Mouse (Mus musculus) G1E-ER4 (cell line): ENCODE data around the gene Bscl2. TPM values are rescaled to one million over a fixed set of nuclear protein-coding genes. Genes with fewer than 3 reads are reported as not detected.

ENCODE experiments used
- GATA1 ChIP-seq: IDR thresholded peaks from one replicate; pipeline ENCODE4 v1.8.0; 2012; ENCODE audit warnings: low read length, inconsistent platforms
- polyA plus RNA-seq: library from polyadenylated mRNA; stranded (reverse); fragments of >175 nt; gene quantifications from 2 replicates; pipeline ENCODE4 v1.2.3, GENCODE M21; 2012

Gene Bscl2
- polyA plus RNA-seq, 1 experiment: 9.4 TPM

- TF ChIP-seq GATA1: no peak
Measured at GRCm38 (mm10) chr19:8819596-8820423, 17.5 kb upstream of the Bscl2 start, which contains the start of gene Hnrnpul2. Gene Hnrnpul2, plus strand, starts transcription at chr19:8820010.

- no peak for TF ChIP-seq GATA1
Measured at GRCm38 (mm10) chr19:8820424-8820956, 16.8 kb upstream of the Bscl2 start.

- no peak for TF ChIP-seq GATA1
Measured at GRCm38 (mm10) chr19:8821146-8821545, 16.1 kb upstream of the Bscl2 start.

- TF ChIP-seq GATA1: no peak
Measured at GRCm38 (mm10) chr19:8822696-8823095, 14.6 kb upstream of the Bscl2 start.

- TF ChIP-seq GATA1: no peak
Measured at GRCm38 (mm10) chr19:8829660-8830059, 7.6 kb upstream of the Bscl2 start, which contains the start of gene AC129217.1. Gene AC129217.1, plus strand, starts transcription at chr19:8829773.

- no peak for TF ChIP-seq GATA1
Measured at GRCm38 (mm10) chr19:8830664-8831063, 6.6 kb upstream of the Bscl2 start.

- no peak for TF ChIP-seq GATA1
Measured at GRCm38 (mm10) chr19:8831262-8831661, 6.0 kb upstream of the Bscl2 start.

GRCm38 (mm10) chr19:8832971-8833370, 4.3 kb upstream of the Bscl2 start:
- TF ChIP-seq GATA1: no peak

- no peak for TF ChIP-seq GATA1
Measured at GRCm38 (mm10) chr19:8838041-8838730, 919 bp downstream of the Bscl2 start.

- no peak for TF ChIP-seq GATA1
Measured at GRCm38 (mm10) chr19:8839103-8839907, 2.0 kb downstream of the Bscl2 start, which contains the start of gene Gng3. Gene Gng3, minus strand, starts transcription at chr19:8839194.

- no peak for TF ChIP-seq GATA1
Measured at GRCm38 (mm10) chr19:8839908-8840791, 2.9 kb downstream of the Bscl2 start.

- no peak for TF ChIP-seq GATA1
Measured at GRCm38 (mm10) chr19:8841012-8841411, 3.7 kb downstream of the Bscl2 start.

GRCm38 (mm10) chr19:8842961-8843360, 5.7 kb downstream of the Bscl2 start:
- TF ChIP-seq GATA1: no peak

GRCm38 (mm10) chr19:8844371-8845129, 7.3 kb downstream of the Bscl2 start:
- TF ChIP-seq GATA1: no peak

GRCm38 (mm10) chr19:8848356-8848755, 11.1 kb downstream of the Bscl2 start:
- no peak for TF ChIP-seq GATA1
